Comparison of ENCODE assay signal across 10 mouse cellular contexts in the genomic region with DNA sequence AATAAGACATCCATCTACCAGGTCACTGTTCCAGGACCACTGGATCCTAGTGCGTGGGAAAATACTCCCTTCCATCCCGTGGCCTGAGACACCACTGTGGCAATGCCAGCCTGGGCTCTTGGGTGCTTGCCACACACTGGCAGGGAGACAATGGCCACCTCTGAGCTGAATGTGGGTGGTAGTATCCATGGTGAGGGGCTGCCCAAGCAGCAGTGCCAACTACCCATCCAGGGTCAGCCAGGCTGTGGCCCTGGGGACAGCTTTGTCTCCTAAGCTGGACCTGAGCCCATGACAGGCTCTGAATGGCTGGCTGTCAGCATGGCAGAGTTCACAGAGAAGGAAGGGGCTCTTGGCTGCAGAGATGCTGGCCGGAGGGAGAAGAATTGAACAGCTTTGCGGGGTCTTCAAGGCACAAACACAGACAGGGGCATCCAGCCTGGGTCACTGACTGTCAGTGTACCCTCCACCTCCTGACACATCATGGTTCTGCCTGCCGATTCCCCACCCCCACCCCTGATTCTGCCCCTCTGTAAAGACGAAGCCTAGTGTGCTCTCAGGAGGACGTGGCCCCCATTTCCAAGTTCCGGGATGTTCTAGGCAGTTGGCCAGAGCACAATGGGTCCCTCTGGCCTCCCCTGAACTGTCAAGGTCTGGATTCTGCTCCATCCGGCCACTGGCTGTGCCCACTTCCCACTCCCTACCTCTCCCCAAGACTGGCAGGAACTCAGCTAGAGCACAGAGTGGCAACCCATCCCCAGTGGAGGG. TPM values are rescaled to one million over a fixed set of nuclear protein-coding genes. Genes with fewer than 3 reads are reported as not detected.
DNase-seq lines count a peak whose midpoint lies in the region; ATAC-seq and TF ChIP-seq lines count a peak whose summit lies in the region.
"Had no signal": no experiment of that assay in that cellular context is flagged by ENCODE, and none has a peak within 500 bp of the region (broad histone marks: within the 10 kb centered on the region; RNA-seq: fewer than 3 reads in every experiment).

No protein-coding gene starts in this region.

- H3K4me2 ChIP-seq in hindbrain, embryonic 16.5 days (ENCODE audit: low read length): no peak overlapping the region
- H3K4me2 ChIP-seq: intestine, embryonic 15.5 days had no signal

- WGBS in hindbrain, embryonic 16.5 days: 43% methylated on average over 9 of the region's 9 CpGs
- WGBS in thymus, adult 2 months: 90% methylated on average over 9 of the region's 9 CpGs

- H3K4me1 ChIP-seq in hindbrain, embryonic 16.5 days (ENCODE audit: control insufficient read depth, insufficient read depth, low read depth, low read length): peaks cover 3% of the 10 kb centered on the region
- H3K4me1 ChIP-seq in thymus, adult 2 months (replicated peaks; ENCODE audit: control insufficient read depth, insufficient read depth, low read length): no peaks in the 10 kb centered on the region
- H3K4me1 ChIP-seq: intestine, embryonic 15.5 days had no signal

- TF ChIP-seq POLR2A in brain, embryonic 14.5 days (IDR thresholded peaks at IDR 0.05; ENCODE audit: borderline replicate concordance, extremely low read depth, insufficient read depth, insufficient read length, poor library complexity, severe bottlenecking): no peak
- no peak for TF ChIP-seq POLR2A in thymus, adult 2 months (IDR thresholded peaks at IDR 0.05; ENCODE audit: control insufficient read depth, extremely low read depth, insufficient read depth, low read length, poor library complexity)

- peak overlapping the region; percentile 5; the same call in 1 of the 2 replicates for H3K27ac ChIP-seq in hindbrain, embryonic 16.5 days (ENCODE audit: low read depth, low read length)
- no peak overlapping the region for H3K27ac ChIP-seq in thymus, adult 2 months (ENCODE audit: control insufficient read depth, insufficient read depth, low read length)
- H3K27ac ChIP-seq: intestine, embryonic 15.5 days had no signal

- ATAC-seq in hindbrain, embryonic 16.5 days: peak; percentile 95
- ATAC-seq: intestine, embryonic 15.5 days; Patski had no signal

- H3K4me3 ChIP-seq in hindbrain, embryonic 16.5 days (ENCODE audit: low read length): no peak overlapping the region
- H3K4me3 ChIP-seq in thymus, adult 2 months (ENCODE audit: control insufficient read depth, insufficient read depth, low read length): no peak overlapping the region
- H3K4me3 ChIP-seq: intestine, embryonic 15.5 days had no signal

- H3K36me3 ChIP-seq in hindbrain, embryonic 16.5 days (ENCODE audit: control insufficient read depth, insufficient read depth, low read length): no peaks in the 10 kb centered on the region
- no peaks in the 10 kb centered on the region for H3K36me3 ChIP-seq in thymus, adult 2 months (ENCODE audit: control insufficient read depth, insufficient read depth, low read length)
- H3K36me3 ChIP-seq: intestine, embryonic 15.5 days had no signal

- DNase-seq in brain, embryonic 14.5 days (ENCODE audit: low read depth): peak; percentile 89
- peak; percentile 56 for DNase-seq in cerebellum, adult 9-11 months
- DNase-seq in lung, postnatal 4 days: peak; percentile 32 to 58
- DNase-seq in T-cell, adult 2 months (ENCODE audit: low spot score): no peak
- no peak for DNase-seq in thymus, adult 2 months
- DNase-seq in embryo, embryonic 10.5 days (ENCODE audit: low spot score): no peak

- no peaks in the 10 kb centered on the region for H3K27me3 ChIP-seq in hindbrain, embryonic 16.5 days (replicated peaks; ENCODE audit: control insufficient read depth, insufficient read depth, low read length)
- no peaks in the 10 kb centered on the region for H3K27me3 ChIP-seq in thymus, adult 2 months (ENCODE audit: control insufficient read depth, insufficient read depth, low read length)
- H3K27me3 ChIP-seq: intestine, embryonic 15.5 days; Patski had no signal

- TF ChIP-seq CTCF in brain, embryonic 14.5 days (IDR thresholded peaks at IDR 0.05; ENCODE audit: borderline replicate concordance, extremely low read depth, insufficient read depth, insufficient read length): no peak
- no peak for TF ChIP-seq CTCF in thymus, adult 2 months (IDR thresholded peaks at IDR 0.05; ENCODE audit: borderline replicate concordance, control insufficient read depth, extremely low read depth, insufficient read depth, low read length, poor library complexity)

- H3K9ac ChIP-seq in hindbrain, embryonic 16.5 days (ENCODE audit: low read depth, low read length): no peak overlapping the region
- H3K9ac ChIP-seq: intestine, embryonic 15.5 days had no signal

- no peaks in the 10 kb centered on the region for H3K9me3 ChIP-seq in hindbrain, embryonic 16.5 days (ENCODE audit: control insufficient read depth, low read length)
- H3K9me3 ChIP-seq: intestine, embryonic 15.5 days had no signal

RNA-seq across cellular contexts. Expression of a gene that starts 21.9 kb away (rescaled TPM):
- polyA plus RNA-seq in brain, embryonic 14.5 days (2012; rRNA removed): 0.26 and 0.32 TPM in 2 replicates
- polyA plus RNA-seq in hindbrain, embryonic 16.5 days (2015; fragmentation: Nextera tagmentation; extraction: Ambion mirVana): 0.36 TPM in 1 of 2 replicates, not detected in the other
- polyA plus RNA-seq in thymus, adult 2 months (2012; rRNA removed): 2.7 TPM in 2 replicates
- polyA plus RNA-seq: embryonic facial prominence, embryonic 14.5 days had no signal

RNA-seq across cellular contexts. Expression of a gene that starts 37.6 kb away (rescaled TPM):
- polyA plus RNA-seq in brain, embryonic 14.5 days (2012; rRNA removed): 9.5 and 15.7 TPM in 2 replicates
- polyA plus RNA-seq in hindbrain, embryonic 16.5 days (2015; fragmentation: Nextera tagmentation; extraction: Ambion mirVana): 27.6 and 30.3 TPM in 2 replicates
- polyA plus RNA-seq in thymus, adult 2 months (2012; rRNA removed): 24.0 and 28.7 TPM in 2 replicates

Comparison
In these comparisons a context has a peak if more than half of its experiments do, and no peak if none do; other contexts are left out.
1. DNase-seq: peak in brain, embryonic 14.5 days (single experiment), cerebellum, adult 9-11 months (single experiment) and lung, postnatal 4 days (2 of 2); none in T-cell, adult 2 months (single experiment), thymus, adult 2 months (single experiment) and embryo, embryonic 10.5 days (single experiment).